Mouse (Mus musculus): ENCODE measurements around the gene Gns. TPM values are rescaled to one million over a fixed set of nuclear protein-coding genes. Genes with fewer than 3 reads are reported as not detected.

Gns gene
- polyA plus RNA-seq, 1 experiment from 2014 or later = 25.0 TPM

GRCm38 (mm10) chr10:121427136-121427535, 62.2 kb downstream of the Gns start:
- Histone ChIP-seq H3K27me3 (peaks cover 5% of the 10 kb centered on the region; the same call in 1 of the 2 replicates), H3K27ac (no peak overlapping the region), H3K4me2 (no peak overlapping the region), H3K36me3 (ENCODE audit: poor library complexity, severe bottlenecking) (no peaks in the 10 kb centered on the region), H3K9ac (no peak overlapping the region), H3K4me3 (no peak overlapping the region), H3K9me3 (replicated peaks) (no peaks in the 10 kb centered on the region), H3K4me1 (peaks cover 34% of the 10 kb centered on the region)
- no peak for ATAC-seq
- 54% methylated on average over 5 of the region's 5 CpGs for WGBS

- WGBS = 88% methylated on average over 15 of the region's 15 CpGs
- no peak for ATAC-seq
- Histone ChIP-seq H3K4me3 (no peak overlapping the region), H3K4me2 (no peak overlapping the region), H3K36me3 (ENCODE audit: poor library complexity, severe bottlenecking) (no peaks in the 10 kb centered on the region), H3K9me3 (replicated peaks) (no peaks in the 10 kb centered on the region), H3K4me1 (peaks cover 39% of the 10 kb centered on the region), H3K27me3 (0 out of 2 replicates have a peak, but pooled peaks cover under 1% of the 10 kb centered on the region), H3K9ac (no peak overlapping the region), H3K27ac (no peak overlapping the region)
Measured at GRCm38 (mm10) chr10:121428011-121428711, 63.3 kb downstream of the Gns start.

- H3K27ac ChIP-seq = no peak overlapping the region
- H3K27me3 ChIP-seq = 0 out of 2 replicates have a peak, but pooled peaks cover 3% of the 10 kb centered on the region
- ATAC-seq = 0 out of 2 replicates have a peak, but pooled peaks have one; percentile 33
- 36% methylated on average over 2 of the region's 2 CpGs for WGBS
- H3K36me3 ChIP-seq (ENCODE audit: poor library complexity, severe bottlenecking) = no peaks in the 10 kb centered on the region
- no peak overlapping the region for H3K9ac ChIP-seq
- H3K4me2 ChIP-seq = no peak overlapping the region
- no peaks in the 10 kb centered on the region for H3K9me3 ChIP-seq (replicated peaks)
- H3K4me1 ChIP-seq = peaks cover 31% of the 10 kb centered on the region
- no peak overlapping the region for H3K4me3 ChIP-seq
Measured at GRCm38 (mm10) chr10:121429089-121429488, 64.2 kb downstream of the Gns start.

DNA sequence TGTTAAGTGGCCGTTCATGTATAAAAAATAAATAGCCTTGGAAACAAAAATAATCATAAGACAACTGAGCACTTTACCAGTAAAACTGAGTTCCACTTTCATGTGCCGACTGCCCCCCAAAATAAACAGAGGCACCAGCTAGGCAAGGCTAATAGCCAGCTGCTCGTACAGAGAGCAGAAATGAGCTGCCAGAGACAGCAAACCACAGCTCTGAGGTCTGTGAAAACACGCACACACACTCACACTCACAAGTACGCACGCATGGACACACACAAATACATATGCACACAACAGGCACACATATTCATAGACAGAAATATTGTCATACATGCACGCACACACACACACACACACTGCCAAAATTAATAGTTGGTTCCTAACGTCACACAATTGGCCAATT, 64.7 kb downstream of the Gns start:
- Histone ChIP-seq H3K36me3 (ENCODE audit: poor library complexity, severe bottlenecking) (no peaks in the 10 kb centered on the region), H3K9ac (no peak overlapping the region), H3K27ac (no peak overlapping the region), H3K4me3 (no peak overlapping the region), H3K27me3 (0 out of 2 replicates have a peak, but pooled peaks cover 3% of the 10 kb centered on the region), H3K9me3 (replicated peaks) (no peaks in the 10 kb centered on the region), H3K4me2 (no peak overlapping the region), H3K4me1 (peaks cover 27% of the 10 kb centered on the region)
- ATAC-seq = 0 out of 2 replicates have a peak, but pooled peaks have one; percentile 22
- 49% methylated on average over 8 of the region's 8 CpGs for WGBS

DNA sequence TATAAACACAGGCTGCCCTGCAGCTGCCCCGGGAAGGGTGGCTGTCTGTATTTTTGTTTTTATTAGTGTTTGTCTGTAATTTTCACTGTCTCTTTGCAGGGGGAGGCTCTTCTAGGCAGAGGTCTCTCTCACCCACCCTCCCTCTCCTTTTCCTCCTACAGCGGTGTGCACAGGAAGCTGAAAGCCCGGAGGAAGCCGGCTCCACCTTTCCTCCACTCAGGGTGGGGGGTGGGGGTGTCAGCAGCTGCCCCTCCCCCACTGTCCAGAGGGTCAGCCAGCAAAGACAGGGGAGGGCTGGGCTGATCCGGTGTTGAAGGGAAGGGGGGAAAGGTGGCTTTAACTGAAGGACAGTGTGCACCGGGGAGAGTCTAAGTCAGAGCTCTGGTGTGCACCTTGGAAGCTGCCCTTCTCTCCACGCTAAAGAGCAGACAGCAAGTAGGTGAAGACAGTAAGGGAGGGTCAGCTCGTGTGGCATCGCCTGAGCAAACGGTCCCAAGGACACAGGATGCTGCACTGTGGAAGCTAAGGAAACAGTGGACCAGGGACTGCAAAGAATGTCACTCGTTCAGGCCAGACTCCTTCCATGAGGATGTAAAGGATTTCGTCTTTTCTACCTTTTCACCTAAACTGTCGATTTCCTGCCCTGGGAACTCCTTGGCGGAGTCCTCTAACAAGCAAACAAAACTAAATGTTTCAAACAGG, 65.2 kb downstream of the Gns start:
- Histone ChIP-seq H3K9me3 (replicated peaks) (no peaks in the 10 kb centered on the region), H3K9ac (no peak overlapping the region), H3K36me3 (ENCODE audit: poor library complexity, severe bottlenecking) (no peaks in the 10 kb centered on the region), H3K4me3 (no peak overlapping the region), H3K27me3 (0 out of 2 replicates have a peak, but pooled peaks cover 3% of the 10 kb centered on the region), H3K4me1 (peaks cover 27% of the 10 kb centered on the region), H3K4me2 (no peak overlapping the region), H3K27ac (no peak overlapping the region)
- no peak for ATAC-seq
- 34% methylated on average over 14 of the region's 14 CpGs for WGBS

GRCm38 (mm10) chr10:121430764-121431540, 66.1 kb downstream of the Gns start:
- no peak overlapping the region for H3K9ac ChIP-seq
- H3K27me3 ChIP-seq = 0 out of 2 replicates have a peak, but pooled peaks cover 3% of the 10 kb centered on the region
- H3K9me3 ChIP-seq (replicated peaks) = no peaks in the 10 kb centered on the region
- H3K27ac ChIP-seq = no peak overlapping the region
- H3K4me2 ChIP-seq = no peak overlapping the region
- H3K4me1 ChIP-seq = peaks cover 27% of the 10 kb centered on the region
- ATAC-seq = no peak
- WGBS = 85% methylated on average over 15 of the region's 15 CpGs
- H3K4me3 ChIP-seq = no peak overlapping the region
- no peaks in the 10 kb centered on the region for H3K36me3 ChIP-seq (ENCODE audit: poor library complexity, severe bottlenecking)

- ATAC-seq = no peak
- 53% methylated on average over 12 of the region's 12 CpGs for WGBS
- Histone ChIP-seq H3K4me2 (no peak overlapping the region), H3K36me3 (ENCODE audit: poor library complexity, severe bottlenecking) (no peaks in the 10 kb centered on the region), H3K9ac (no peak overlapping the region), H3K4me1 (peaks cover 27% of the 10 kb centered on the region), H3K9me3 (replicated peaks) (no peaks in the 10 kb centered on the region), H3K4me3 (no peak overlapping the region), H3K27me3 (0 out of 2 replicates have a peak, but pooled peaks cover 3% of the 10 kb centered on the region), H3K27ac (peak overlapping the region; percentile 36; the same call in 1 of the 2 replicates)
Measured at GRCm38 (mm10) chr10:121432041-121432634, 67.2 kb downstream of the Gns start.

DNA sequence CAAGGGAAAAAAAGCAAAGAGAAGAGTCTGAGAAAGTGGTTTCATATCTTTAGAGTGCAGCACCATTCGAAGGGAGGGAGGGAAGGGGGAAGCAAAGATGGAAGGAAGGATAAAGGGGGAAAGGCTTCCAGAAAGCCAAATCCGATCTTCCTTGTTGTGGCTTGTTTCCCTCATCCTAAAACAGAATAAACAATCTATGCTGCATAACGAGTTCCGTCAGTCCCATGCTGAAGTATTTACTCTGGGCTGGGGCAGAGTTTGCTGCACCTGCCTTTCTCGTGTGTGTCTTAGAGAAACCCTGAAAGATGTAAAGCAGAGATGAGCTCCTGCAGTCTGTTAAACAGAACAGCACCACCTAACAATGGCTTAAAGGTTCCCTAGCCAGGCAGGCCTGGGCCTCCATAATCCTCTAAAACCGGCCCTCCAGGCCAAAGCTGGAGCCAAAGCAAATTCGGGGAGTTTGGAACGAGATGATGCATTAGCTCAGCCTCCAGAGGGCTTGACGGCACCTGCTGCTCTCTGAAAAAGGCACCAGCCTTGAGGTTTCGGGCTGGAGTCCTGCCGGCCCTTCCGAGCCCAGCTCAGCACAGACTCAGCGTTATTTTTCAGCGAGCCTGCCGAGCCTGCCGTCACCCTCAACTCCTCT, 67.9 kb downstream of the Gns start:
- ATAC-seq = peak; percentile 43; the same call in 1 of the 2 replicates
- Histone ChIP-seq H3K9ac (0 out of 2 replicates have a peak overlapping the region, but pooled peaks have one; percentile 9), H3K9me3 (replicated peaks) (no peaks in the 10 kb centered on the region), H3K4me2 (no peak overlapping the region), H3K4me3 (no peak overlapping the region), H3K27ac (peak overlapping the region; percentile 33; the same call in 1 of the 2 replicates), H3K4me1 (peaks cover 27% of the 10 kb centered on the region), H3K36me3 (ENCODE audit: poor library complexity, severe bottlenecking) (no peaks in the 10 kb centered on the region), H3K27me3 (0 out of 2 replicates have a peak, but pooled peaks cover 3% of the 10 kb centered on the region)
- 15% methylated on average over 16 of the region's 16 CpGs for WGBS

DNA sequence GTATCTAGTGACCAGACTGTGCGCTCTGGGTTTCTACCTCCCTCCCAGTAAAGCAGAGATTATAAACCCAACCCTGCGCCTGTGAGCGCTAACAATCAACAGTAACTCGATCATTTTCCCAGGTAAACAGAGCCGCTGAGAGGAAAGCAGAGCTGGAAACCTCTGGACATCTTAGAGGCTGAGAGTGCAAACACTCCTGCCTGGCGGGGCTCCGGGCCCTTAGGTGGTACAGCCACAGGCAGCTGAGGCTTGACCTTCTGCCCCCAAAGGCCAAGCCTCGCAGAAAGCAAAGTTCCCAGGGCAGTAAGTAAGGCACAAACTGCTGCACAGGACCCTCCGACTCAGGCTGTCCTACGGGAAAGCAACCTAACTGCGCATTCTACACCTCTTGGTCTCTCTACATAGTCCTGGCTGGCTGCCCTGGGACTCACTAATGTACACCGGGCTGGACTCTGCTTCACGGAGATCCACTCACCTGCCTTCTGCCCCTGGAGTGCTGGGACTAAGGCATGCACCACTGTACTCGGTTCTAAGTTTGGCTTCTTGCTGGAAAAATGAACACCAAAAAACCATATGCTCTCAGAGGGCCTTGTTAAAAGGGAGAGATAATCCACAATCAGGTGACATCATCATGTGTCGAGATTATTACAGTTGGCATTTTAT, 69.7 kb downstream of the Gns start:
- H3K27me3 ChIP-seq = 0 out of 2 replicates have a peak, but pooled peaks cover 3% of the 10 kb centered on the region
- H3K27ac ChIP-seq = no peak overlapping the region
- no peaks in the 10 kb centered on the region for H3K9me3 ChIP-seq (replicated peaks)
- whole genome bisulfite sequencing = 81% methylated on average over 15 of the region's 15 CpGs
- H3K4me2 ChIP-seq = no peak overlapping the region
- no peak overlapping the region for H3K9ac ChIP-seq
- H3K4me3 ChIP-seq = no peak overlapping the region
- H3K4me1 ChIP-seq = peaks cover 20% of the 10 kb centered on the region
- no peaks in the 10 kb centered on the region for H3K36me3 ChIP-seq (ENCODE audit: poor library complexity, severe bottlenecking)
- ATAC-seq = no peak

DNA sequence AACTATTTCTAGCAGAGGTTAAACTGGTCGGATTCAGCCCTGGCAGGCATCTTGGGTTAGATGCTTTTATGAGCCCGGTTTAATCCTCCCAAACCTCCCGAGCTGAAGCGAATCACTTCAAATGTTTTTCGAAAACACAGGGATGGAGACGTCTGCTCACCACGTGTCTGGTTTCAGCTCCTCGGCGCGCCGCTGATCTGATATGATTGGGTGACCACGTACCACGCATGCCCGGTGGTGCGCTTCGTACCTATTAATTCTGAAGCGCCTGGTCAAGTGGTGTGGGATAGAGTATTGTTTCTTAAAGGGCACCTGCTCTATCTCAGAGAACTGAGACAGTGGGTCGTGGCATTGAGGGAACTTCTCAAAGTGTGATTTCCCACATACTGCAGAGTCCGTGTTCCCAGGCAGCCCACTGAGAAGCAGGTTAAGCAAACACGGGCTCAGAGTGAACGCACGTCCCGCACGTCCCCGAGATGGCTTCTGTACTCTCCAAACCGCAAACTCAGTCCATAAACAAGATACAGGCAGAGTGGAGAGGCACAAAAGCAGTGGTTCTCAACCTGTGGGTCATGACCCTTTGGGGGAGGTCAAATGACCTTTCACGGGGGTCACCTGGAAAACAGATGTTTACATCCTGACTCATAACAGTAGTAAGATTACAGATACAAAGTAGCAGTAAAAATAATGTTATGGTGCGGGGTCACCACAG, 70.8 kb downstream of the Gns start:
- no peaks in the 10 kb centered on the region for H3K36me3 ChIP-seq (ENCODE audit: poor library complexity, severe bottlenecking)
- 89% methylated on average over 28 of the region's 28 CpGs for WGBS
- H3K9me3 ChIP-seq (replicated peaks) = no peaks in the 10 kb centered on the region
- no peak overlapping the region for H3K27ac ChIP-seq
- H3K27me3 ChIP-seq = 0 out of 2 replicates have a peak, but pooled peaks cover 3% of the 10 kb centered on the region
- no peak overlapping the region for H3K4me3 ChIP-seq
- no peak overlapping the region for H3K4me2 ChIP-seq
- no peak for ATAC-seq
- H3K4me1 ChIP-seq = peaks cover 13% of the 10 kb centered on the region
- H3K9ac ChIP-seq = no peak overlapping the region

Data from forebrain, embryonic 13.5 days (tissue).